Mouse (Mus musculus): ENCODE results near the gene Cnnm2. TPM values are rescaled to one million over a fixed set of nuclear protein-coding genes. Genes with fewer than 3 reads are reported as not detected.
A peak's percentile ranks its signal among the peaks of the same experiment; 100 is the strongest.
"Not testable (repeated sequence)": the region's sequence is repeated elsewhere in the genome, so short reads cannot be mapped to it uniquely, and the experiment has no call there.

The Cnnm2 gene
- polyA plus RNA-seq, 1 experiment: not detected

DNA sequence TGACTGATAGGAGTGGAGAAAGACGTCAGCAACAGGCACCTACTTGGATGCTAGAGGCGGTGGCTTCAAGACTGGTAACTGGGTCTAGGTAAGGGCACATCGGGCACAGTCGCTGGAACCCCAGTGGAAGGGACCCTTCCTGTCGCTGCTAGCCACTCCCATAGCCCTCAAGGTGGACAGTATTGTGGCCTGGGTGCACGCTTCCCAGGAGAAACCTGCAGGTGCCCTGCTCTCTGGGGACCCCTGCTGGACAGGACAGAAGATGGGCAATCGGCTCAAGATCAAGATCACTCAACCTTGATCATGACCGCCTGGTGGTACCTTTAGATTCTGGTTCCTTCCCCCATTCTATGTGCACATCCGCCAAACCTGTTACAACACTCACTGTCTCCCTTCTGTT, 6.3 kb upstream of the Cnnm2 start:
- Histone ChIP-seq H3K27ac (ENCODE audit: insufficient read depth, low read depth, low read length) (no peak overlapping the region), H3K4me1 (ENCODE audit: control insufficient read depth, insufficient read depth, low read length) (no peaks in the 10 kb centered on the region), H3K4me3 (ENCODE audit: insufficient read depth, low read depth, low read length) (no peak overlapping the region)
- WGBS: 52% methylated on average over 9 of the region's 9 CpGs
- peak; percentile 39; the same call in 1 of the 2 replicates for TF ChIP-seq CTCF (IDR thresholded peaks at IDR 0.05; ENCODE audit: insufficient read depth, low read depth, low read length)
- no peak for TF ChIP-seq POLR2A (IDR thresholded peaks at IDR 0.05; ENCODE audit: insufficient read depth, low read depth, low read length)

DNA sequence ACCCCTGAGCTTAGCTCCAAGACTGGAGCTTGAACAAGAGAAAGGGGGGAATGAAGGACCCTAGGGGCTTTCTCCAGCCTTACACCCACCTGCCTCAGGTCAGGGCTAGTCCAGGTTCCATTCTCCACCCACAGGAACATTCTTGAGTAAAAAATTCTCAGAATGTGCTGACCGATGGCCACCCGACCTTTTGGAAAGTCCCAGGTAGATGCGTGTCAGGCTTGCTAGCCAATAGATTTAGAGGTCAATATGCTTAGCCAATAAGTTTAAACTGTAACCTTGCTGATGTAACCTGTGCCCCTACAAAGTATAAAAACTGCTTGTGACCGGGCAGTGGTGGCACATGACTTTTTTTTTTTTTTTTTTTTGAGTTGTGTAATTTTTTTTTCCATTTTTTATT, 5.2 kb upstream of the Cnnm2 start:
- H3K27ac ChIP-seq (ENCODE audit: insufficient read depth, low read depth, low read length): no peak overlapping the region
- no peak for TF ChIP-seq POLR2A (IDR thresholded peaks at IDR 0.05; ENCODE audit: insufficient read depth, low read depth, low read length)
- no peak for TF ChIP-seq CTCF (IDR thresholded peaks at IDR 0.05; ENCODE audit: insufficient read depth, low read depth, low read length)
- 86% methylated on average over 4 of the region's 4 CpGs for WGBS
- no peak overlapping the region for H3K4me3 ChIP-seq (ENCODE audit: insufficient read depth, low read depth, low read length)
- no peaks in the 10 kb centered on the region for H3K4me1 ChIP-seq (ENCODE audit: control insufficient read depth, insufficient read depth, low read length)

DNA sequence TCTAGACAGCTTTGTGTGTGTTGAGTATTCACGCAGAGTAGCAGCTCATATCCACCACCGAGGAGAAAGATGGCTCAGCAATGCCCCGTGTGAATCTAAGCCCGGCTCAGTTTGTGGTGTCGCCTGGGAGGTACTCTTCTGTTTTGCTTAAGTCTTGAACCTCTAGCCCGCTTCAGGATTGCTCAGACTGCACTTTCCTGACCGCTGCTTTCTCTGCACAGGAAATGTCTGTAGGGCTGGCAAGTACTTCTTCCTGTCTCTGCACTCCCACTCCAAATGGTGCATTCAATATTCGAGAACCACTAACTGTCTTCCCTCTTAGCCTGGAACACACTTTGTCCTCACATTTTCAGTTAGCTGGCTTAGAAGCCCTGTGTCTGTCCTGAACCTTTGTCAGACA, 2.3 kb upstream of the Cnnm2 start:
- Histone ChIP-seq H3K27ac (ENCODE audit: insufficient read depth, low read depth, low read length) (no peak overlapping the region), H3K4me3 (ENCODE audit: insufficient read depth, low read depth, low read length) (no peak overlapping the region), H3K4me1 (ENCODE audit: control insufficient read depth, insufficient read depth, low read length) (no peaks in the 10 kb centered on the region)
- TF ChIP-seq CTCF (IDR thresholded peaks at IDR 0.05; ENCODE audit: insufficient read depth, low read depth, low read length) (no peak), POLR2A (IDR thresholded peaks at IDR 0.05; ENCODE audit: insufficient read depth, low read depth, low read length) (no peak)
- WGBS: 72% methylated on average over 8 of the region's 8 CpGs

DNA sequence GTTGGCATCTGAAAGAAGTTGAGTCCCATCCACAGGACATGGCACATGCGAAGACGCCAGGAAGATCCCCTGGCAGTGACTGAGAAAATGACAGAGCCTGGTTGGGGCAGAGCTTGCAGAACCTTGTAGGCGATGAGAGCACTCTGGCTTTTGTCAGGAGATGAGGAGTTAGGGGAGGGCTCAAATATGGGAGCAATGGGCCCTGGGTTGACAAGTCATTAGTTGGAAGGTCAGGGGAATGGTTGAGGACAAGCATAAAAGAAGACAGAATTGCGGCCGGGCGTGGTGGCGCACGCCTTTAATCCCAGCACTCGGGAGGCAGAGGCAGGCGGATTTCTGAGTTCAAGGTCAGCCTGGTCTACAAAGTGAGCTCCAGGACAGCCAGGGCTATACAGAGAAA, 1.5 kb upstream of the Cnnm2 start:
- not testable (repeated sequence) for H3K27ac ChIP-seq (ENCODE audit: insufficient read depth, low read depth, low read length); H3K4me1 ChIP-seq (ENCODE audit: control insufficient read depth, insufficient read depth, low read length); H3K4me3 ChIP-seq (ENCODE audit: insufficient read depth, low read depth, low read length)
- WGBS: 94% methylated on average over 10 of the region's 10 CpGs

DNA sequence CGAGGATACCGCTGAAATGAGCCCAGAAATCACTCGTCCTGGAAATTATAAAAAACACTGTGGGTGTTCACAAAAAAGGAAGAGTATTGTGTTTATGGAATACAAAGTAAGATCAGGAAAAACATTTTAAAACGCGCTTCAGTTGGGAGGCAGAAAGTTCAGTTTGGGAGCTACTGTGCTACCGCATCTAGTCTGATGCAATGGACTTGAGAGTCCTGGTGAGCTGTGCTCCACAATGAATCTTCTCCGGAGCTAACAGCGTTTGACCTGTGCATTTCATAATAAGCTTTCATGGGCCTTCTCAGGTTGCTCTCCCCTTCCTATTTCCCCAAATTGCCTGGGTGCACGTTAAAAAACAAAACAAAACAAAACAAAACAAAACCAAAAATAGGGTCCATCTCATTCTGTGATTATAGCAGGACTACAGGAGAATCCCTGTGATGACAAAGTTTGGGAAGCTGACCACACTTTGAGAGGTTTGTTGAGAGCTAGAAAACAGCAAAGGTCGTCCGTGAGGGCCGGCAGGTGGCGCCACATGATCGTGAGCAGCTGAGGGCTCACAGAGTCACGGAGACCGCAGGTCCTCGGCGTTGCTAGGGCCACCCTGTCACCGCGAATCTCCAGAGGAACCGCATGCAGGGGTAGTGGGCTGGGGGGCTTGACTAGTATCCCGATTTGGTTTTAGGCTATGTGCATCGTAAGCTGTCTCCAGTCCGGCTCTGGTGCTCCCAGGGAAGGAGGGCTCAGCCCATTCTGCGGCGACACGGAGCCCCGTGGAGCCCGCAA, 828 bp upstream of the Cnnm2 start:
- peak overlapping the region; percentile 38 for H3K27ac ChIP-seq (ENCODE audit: insufficient read depth, low read depth, low read length)
- TF ChIP-seq POLR2A (IDR thresholded peaks at IDR 0.05; ENCODE audit: insufficient read depth, low read depth, low read length): no peak
- peak; percentile 97 for TF ChIP-seq CTCF (IDR thresholded peaks at IDR 0.05; ENCODE audit: insufficient read depth, low read depth, low read length)
- H3K4me1 ChIP-seq (ENCODE audit: control insufficient read depth, insufficient read depth, low read length): peaks cover 2% of the 10 kb centered on the region; the same call in 1 of the 2 replicates
- H3K4me3 ChIP-seq (ENCODE audit: insufficient read depth, low read depth, low read length): peak overlapping the region; percentile 61
- WGBS: 19% methylated on average over 29 of the region's 29 CpGs

DNA sequence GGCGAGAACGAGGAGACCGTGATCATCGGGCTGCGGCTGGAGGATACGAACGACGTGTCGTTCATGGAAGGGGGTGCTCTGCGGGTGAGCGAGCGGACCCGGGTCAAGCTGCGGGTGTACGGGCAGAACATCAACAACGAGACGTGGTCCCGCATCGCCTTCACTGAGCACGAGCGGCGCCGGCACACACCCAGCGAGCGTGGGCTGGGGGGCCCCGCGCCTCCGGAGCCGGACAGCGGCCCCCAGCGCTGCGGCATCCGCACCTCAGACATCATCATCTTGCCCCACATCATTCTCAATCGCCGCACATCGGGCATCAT, 535 bp downstream of the Cnnm2 start:
- TF ChIP-seq POLR2A (IDR thresholded peaks at IDR 0.05; ENCODE audit: insufficient read depth, low read depth, low read length): no peak
- no peak for TF ChIP-seq CTCF (IDR thresholded peaks at IDR 0.05; ENCODE audit: insufficient read depth, low read depth, low read length)
- Histone ChIP-seq H3K4me1 (ENCODE audit: control insufficient read depth, insufficient read depth, low read length) (peaks cover 8% of the 10 kb centered on the region), H3K27ac (ENCODE audit: insufficient read depth, low read depth, low read length) (peak overlapping the region; percentile 90), H3K4me3 (ENCODE audit: insufficient read depth, low read depth, low read length) (peak overlapping the region; percentile 76)
- WGBS: under 1% methylated on average over 36 of the region's 36 CpGs

DNA sequence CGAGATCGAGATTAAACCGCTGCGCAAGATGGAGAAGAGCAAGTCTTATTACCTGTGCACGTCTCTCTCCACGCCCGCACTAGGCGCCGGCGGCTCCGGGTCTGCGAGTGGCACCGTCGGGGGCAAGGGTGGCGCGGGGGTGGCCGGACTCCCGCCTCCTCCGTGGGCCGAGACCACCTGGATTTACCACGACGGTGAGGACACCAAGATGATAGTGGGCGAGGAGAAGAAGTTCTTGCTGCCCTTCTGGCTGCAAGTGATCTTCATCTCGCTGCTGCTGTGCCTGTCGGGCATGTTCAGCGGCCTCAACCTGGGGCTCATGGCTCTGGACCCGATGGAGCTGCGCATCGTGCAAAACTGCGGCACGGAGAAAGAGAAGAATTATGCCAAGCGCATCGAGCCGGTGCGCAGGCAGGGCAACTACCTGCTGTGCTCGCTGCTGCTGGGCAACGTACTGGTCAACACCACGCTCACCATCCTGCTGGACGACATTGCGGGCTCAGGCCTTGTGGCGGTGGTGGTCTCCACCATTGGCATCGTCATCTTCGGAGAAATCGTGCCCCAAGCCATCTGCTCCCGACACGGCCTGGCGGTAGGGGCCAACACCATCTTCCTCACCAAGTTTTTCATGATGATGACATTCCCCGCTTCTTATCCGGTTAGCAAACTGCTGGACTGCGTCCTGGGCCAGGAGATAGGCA, 1.0 kb downstream of the Cnnm2 start:
- Histone ChIP-seq H3K4me1 (ENCODE audit: control insufficient read depth, insufficient read depth, low read length) (peaks cover 10% of the 10 kb centered on the region), H3K27ac (ENCODE audit: insufficient read depth, low read depth, low read length) (peak overlapping the region; percentile 90), H3K4me3 (ENCODE audit: insufficient read depth, low read depth, low read length) (peak overlapping the region; percentile 76)
- no peak for TF ChIP-seq CTCF (IDR thresholded peaks at IDR 0.05; ENCODE audit: insufficient read depth, low read depth, low read length)
- TF ChIP-seq POLR2A (IDR thresholded peaks at IDR 0.05; ENCODE audit: insufficient read depth, low read depth, low read length): no peak
- WGBS: under 1% methylated on average over 50 of the region's 50 CpGs

DNA sequence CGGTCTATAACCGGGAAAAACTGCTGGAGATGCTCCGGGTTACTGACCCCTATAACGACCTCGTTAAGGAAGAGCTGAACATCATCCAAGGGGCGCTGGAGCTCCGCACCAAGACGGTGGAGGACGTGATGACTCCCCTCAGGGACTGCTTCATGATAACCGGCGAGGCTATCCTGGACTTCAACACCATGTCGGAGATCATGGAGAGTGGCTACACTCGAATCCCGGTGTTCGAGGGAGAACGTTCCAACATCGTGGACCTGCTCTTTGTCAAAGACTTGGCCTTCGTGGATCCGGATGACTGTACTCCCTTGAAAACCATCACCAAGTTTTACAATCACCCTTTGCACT, 1.6 kb downstream of the Cnnm2 start:
- Histone ChIP-seq H3K27ac (ENCODE audit: insufficient read depth, low read depth, low read length) (peak overlapping the region; percentile 59; the same call in 1 of the 2 replicates), H3K4me3 (ENCODE audit: insufficient read depth, low read depth, low read length) (peak overlapping the region; percentile 76), H3K4me1 (ENCODE audit: control insufficient read depth, insufficient read depth, low read length) (peaks cover 10% of the 10 kb centered on the region)
- TF ChIP-seq POLR2A (IDR thresholded peaks at IDR 0.05; ENCODE audit: insufficient read depth, low read depth, low read length) (no peak), CTCF (IDR thresholded peaks at IDR 0.05; ENCODE audit: insufficient read depth, low read depth, low read length) (no peak)
- WGBS: 1% methylated on average over 19 of the region's 19 CpGs

DNA sequence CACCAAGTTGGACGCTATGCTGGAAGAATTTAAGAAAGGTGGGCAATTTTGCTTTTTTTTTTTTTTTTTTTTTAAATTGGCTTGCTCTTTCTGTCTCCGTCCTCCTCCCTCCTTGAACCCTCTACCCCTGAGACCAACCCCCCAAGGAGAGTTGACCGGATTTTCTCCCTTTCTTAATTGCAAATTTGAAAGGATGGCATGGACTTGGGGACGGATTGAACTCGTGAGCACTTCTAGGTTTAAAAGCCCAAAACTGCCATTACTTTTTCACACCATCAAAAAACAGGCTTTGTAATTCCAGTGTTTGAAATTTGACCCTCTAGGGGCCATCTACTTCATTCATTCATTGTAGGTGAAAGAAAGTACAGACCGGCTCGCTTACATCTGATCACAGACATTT, 2.0 kb downstream of the Cnnm2 start:
- 9% methylated on average over 7 of the region's 7 CpGs for WGBS
- no peak overlapping the region for H3K27ac ChIP-seq (ENCODE audit: insufficient read depth, low read depth, low read length)
- TF ChIP-seq POLR2A (IDR thresholded peaks at IDR 0.05; ENCODE audit: insufficient read depth, low read depth, low read length): no peak
- no peak for TF ChIP-seq CTCF (IDR thresholded peaks at IDR 0.05; ENCODE audit: insufficient read depth, low read depth, low read length)
- peaks cover 10% of the 10 kb centered on the region for H3K4me1 ChIP-seq (ENCODE audit: control insufficient read depth, insufficient read depth, low read length)
- peak overlapping the region; percentile 76 for H3K4me3 ChIP-seq (ENCODE audit: insufficient read depth, low read depth, low read length)

Data from olfactory bulb, adult 2 months (tissue).